Mouse (Mus musculus): ENCODE data around the gene Fbxl16. TPM values are rescaled to one million over a fixed set of nuclear protein-coding genes. Genes with fewer than 3 reads are reported as not detected.
A peak's percentile ranks its signal among the peaks of the same experiment; 100 is the strongest.

The Fbxl16 gene
- total RNA-seq, 2 experiments from 2014 or later: 20.3 to 61.4 TPM

- DNase-seq (ENCODE audit: low spot score in 2 of 2): no peak
These were observed 18.8 kb downstream of the Fbxl16 start for GRCm38 (mm10) chr17:25827546-25828222.

GRCm38 (mm10) chr17:25828223-25828594, 19.3 kb downstream of the Fbxl16 start:
- no peak for DNase-seq (ENCODE audit: low spot score in 2 of 2)

GRCm38 (mm10) chr17:25828712-25829557, 20.1 kb downstream of the Fbxl16 start, which contains the start of gene Jmjd8:
Jmjd8 (plus strand) TSS chr17:25828867.
- DNase-seq (ENCODE audit: low spot score in 2 of 2): peak; percentile 70 to 77

- no peak for DNase-seq (ENCODE audit: low spot score in 2 of 2)
These were observed 20.7 kb downstream of the Fbxl16 start for GRCm38 (mm10) chr17:25829558-25830017.

- no peak for DNase-seq (ENCODE audit: low spot score in 2 of 2)
These were observed 21.4 kb downstream of the Fbxl16 start for GRCm38 (mm10) chr17:25830200-25830753.

GRCm38 (mm10) chr17:25830806-25831431, 22.0 kb downstream of the Fbxl16 start:
- no peak for DNase-seq (ENCODE audit: low spot score in 2 of 2)

- DNase-seq (ENCODE audit: low spot score in 2 of 2): no peak
These were observed 22.8 kb downstream of the Fbxl16 start for GRCm38 (mm10) chr17:25831451-25832281.

GRCm38 (mm10) chr17:25832436-25833290, 23.8 kb downstream of the Fbxl16 start:
- DNase-seq (ENCODE audit: low spot score in 2 of 2): peak; percentile 99

GRCm38 (mm10) chr17:25833291-25833663, 24.4 kb downstream of the Fbxl16 start, which contains the start of gene Stub1:
Stub1 (minus strand) TSS chr17:25833404.
- DNase-seq (ENCODE audit: low spot score in 2 of 2): peak; percentile 85 to 88

- no peak for DNase-seq (ENCODE audit: low spot score in 2 of 2)
These were observed 25.2 kb downstream of the Fbxl16 start for GRCm38 (mm10) chr17:25833961-25834594.

- no peak for DNase-seq (ENCODE audit: low spot score in 2 of 2)
These were observed 25.8 kb downstream of the Fbxl16 start for GRCm38 (mm10) chr17:25834595-25835222.

- no peak for DNase-seq (ENCODE audit: low spot score in 2 of 2)
These were observed 26.4 kb downstream of the Fbxl16 start for GRCm38 (mm10) chr17:25835301-25835700.

GRCm38 (mm10) chr17:25835816-25836215, 26.9 kb downstream of the Fbxl16 start:
- no peak for DNase-seq (ENCODE audit: low spot score in 2 of 2)

GRCm38 (mm10) chr17:25836397-25837075, 27.7 kb downstream of the Fbxl16 start:
- no peak for DNase-seq (ENCODE audit: low spot score in 2 of 2)

GRCm38 (mm10) chr17:25837076-25837410, 28.2 kb downstream of the Fbxl16 start, which contains the start of gene Rhbdl1:
Rhbdl1 (minus strand) TSS chr17:25837295.
- peak; percentile 68 to 77 for DNase-seq (ENCODE audit: low spot score in 2 of 2)

- no peak for DNase-seq (ENCODE audit: low spot score in 2 of 2)
These were observed 28.6 kb downstream of the Fbxl16 start for GRCm38 (mm10) chr17:25837533-25837932.

- no peak for DNase-seq (ENCODE audit: low spot score in 2 of 2)
These were observed 30.0 kb downstream of the Fbxl16 start for GRCm38 (mm10) chr17:25838904-25839303.
